Mouse (Mus musculus): ENCODE measurements around the gene Gpr132. TPM values are rescaled to one million over a fixed set of nuclear protein-coding genes. Genes with fewer than 3 reads are reported as not detected.

Gpr132 gene
- total and polyA plus RNA-seq, 3 experiments, result 24.4 to 62.1 (median 44.7) TPM

GRCm38 (mm10) chr12:112903941-112904340 is 35.9 kb upstream of the Gpr132 start (continued):
- TF ChIP-seq BHLHE40 (IDR thresholded peaks at IDR 0.05; ENCODE audit: low read depth, low read length) (no peak), MYC (IDR thresholded peaks at IDR 0.05; ENCODE audit: low read depth, low read length) (no peak)

GRCm38 (mm10) chr12:112900641-112901040 is 32.6 kb upstream of the Gpr132 start:
- no peak for DNase-seq (ENCODE audit: extremely low read depth)
- H3K4me2 ChIP-seq (ENCODE audit: insufficient read depth, low read depth, poor library complexity, severe bottlenecking), result no peak overlapping the region
- dilution Hi-C loops (cut with MboI; ENCODE audit: extremely low pct_ligation_motif_present, extremely low pct_unique_long_range_greater_than_20kb, low sequenced_read_pairs) (no loop called here), in situ Hi-C loops (cut with MboI; ENCODE audit: low pct_ligation_motif_present, low pct_unique_long_range_greater_than_20kb, low sequenced_read_pairs) (no loop called here)
- no peaks in the 10 kb centered on the region for H3K36me3 ChIP-seq (replicated peaks in 1 of 2; ENCODE audit: control insufficient read depth in 1 of 2, insufficient read depth in 1 of 2, low read length in 1 of 2)
- H3K9me3 ChIP-seq (replicated peaks; ENCODE audit: low read length), result no peaks in the 10 kb centered on the region
- TF ChIP-seq ELF1 (IDR thresholded peaks at IDR 0.05; ENCODE audit: low read depth, low read length) (no peak), GABPA (IDR thresholded peaks at IDR 0.05; ENCODE audit: insufficient replicate concordance, low read depth, low read length) (no peak), POLR2A (IDR thresholded peaks at IDR 0.05; ENCODE audit: low read depth, low read length) (no peak), KAT2A (IDR thresholded peaks at IDR 0.05; ENCODE audit: insufficient replicate concordance, low read length) (no peak), ZMIZ1 (IDR thresholded peaks at IDR 0.05; ENCODE audit: low read depth, low read length) (no peak), TBP (conservative IDR thresholded peaks at IDR 0.05; ENCODE audit: low read depth, low read length) (no peak)
- H3K79me2 ChIP-seq (replicated peaks; ENCODE audit: control insufficient read depth, extremely low read depth, insufficient read depth, poor library complexity, severe bottlenecking), result no peaks in the 10 kb centered on the region
- no peak overlapping the region for H3K9ac ChIP-seq (ENCODE audit: insufficient read depth, low read depth)
- H3K4me3 ChIP-seq (replicated peaks in 1 of 3; ENCODE audit: low read depth in 2 of 3, low read length in 2 of 3, poor library complexity in 1 of 3), result no peak overlapping the region
- H3K4me1 ChIP-seq (ENCODE audit: control insufficient read depth in 1 of 2, insufficient read depth in 2 of 2), result peaks cover 2% of the 10 kb centered on the region in 2 experiments; a peak in 3 of 4 replicates
- H3K27ac ChIP-seq (ENCODE audit: insufficient read depth, low read depth), result no peak overlapping the region
- peaks cover 41% of the 10 kb centered on the region for H3K27me3 ChIP-seq (replicated peaks)

DNA sequence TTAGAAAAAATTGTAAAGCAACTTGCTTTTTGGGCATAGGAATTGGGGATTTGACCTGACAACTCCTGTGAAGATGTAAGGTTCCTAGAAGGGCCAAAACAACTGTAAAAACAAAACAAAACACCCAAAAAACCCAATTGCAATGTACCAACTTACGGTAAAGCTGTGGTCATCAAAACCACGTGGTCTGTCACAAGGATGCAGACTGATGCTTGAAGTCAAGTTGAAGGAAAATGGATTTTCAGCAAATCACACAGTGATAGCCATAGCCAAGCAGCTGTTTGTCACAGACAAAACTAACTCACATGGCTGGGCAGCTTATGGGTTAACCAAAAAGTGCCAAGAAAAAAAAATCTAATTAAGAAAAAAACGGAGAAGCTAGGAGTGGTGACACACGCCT is 30.9 kb upstream of the Gpr132 start:
- no peak overlapping the region for H3K9ac ChIP-seq (ENCODE audit: insufficient read depth, low read depth)
- peaks cover 52% of the 10 kb centered on the region for H3K27me3 ChIP-seq (replicated peaks)
- no peaks in the 10 kb centered on the region for H3K36me3 ChIP-seq (replicated peaks in 1 of 2; ENCODE audit: control insufficient read depth in 1 of 2, insufficient read depth in 1 of 2, low read length in 1 of 2)
- in situ Hi-C loops (cut with MboI; ENCODE audit: low pct_ligation_motif_present, low pct_unique_long_range_greater_than_20kb, low sequenced_read_pairs) (no loop called here), dilution Hi-C loops (cut with MboI; ENCODE audit: extremely low pct_ligation_motif_present, extremely low pct_unique_long_range_greater_than_20kb, low sequenced_read_pairs) (no loop called here)
- H3K4me2 ChIP-seq (ENCODE audit: insufficient read depth, low read depth, poor library complexity, severe bottlenecking), result no peak overlapping the region
- no peak for DNase-seq (ENCODE audit: extremely low read depth)
- no peak overlapping the region for H3K4me3 ChIP-seq (replicated peaks in 1 of 3; ENCODE audit: low read depth in 2 of 3, low read length in 2 of 3, poor library complexity in 1 of 3)
- peak; percentile 74 for TF ChIP-seq MAX (IDR thresholded peaks at IDR 0.05; ENCODE audit: low read length)
- no peak for TF ChIP-seq EP300 (IDR thresholded peaks at IDR 0.05; ENCODE audit: low read length)
- no peaks in the 10 kb centered on the region for H3K79me2 ChIP-seq (replicated peaks; ENCODE audit: control insufficient read depth, extremely low read depth, insufficient read depth, poor library complexity, severe bottlenecking)
- no peaks in the 10 kb centered on the region for H3K9me3 ChIP-seq (replicated peaks; ENCODE audit: low read length)
- H3K4me1 ChIP-seq (ENCODE audit: control insufficient read depth in 1 of 2, insufficient read depth in 2 of 2), result peaks cover 10 to 19% of the 10 kb centered on the region in 2 experiments
- H3K27ac ChIP-seq (ENCODE audit: insufficient read depth, low read depth), result no peak overlapping the region

GRCm38 (mm10) chr12:112898351-112898750 is 30.3 kb upstream of the Gpr132 start:
- Histone ChIP-seq H3K9ac (ENCODE audit: insufficient read depth, low read depth) (no peak overlapping the region), H3K4me3 (replicated peaks in 1 of 3; ENCODE audit: low read depth in 2 of 3, low read length in 2 of 3, poor library complexity in 1 of 3) (no peak overlapping the region), H3K36me3 (replicated peaks in 1 of 2; ENCODE audit: control insufficient read depth in 1 of 2, insufficient read depth in 1 of 2, low read length in 1 of 2) (no peaks in the 10 kb centered on the region), H3K27me3 (replicated peaks) (peaks cover 52% of the 10 kb centered on the region), H3K27ac (ENCODE audit: insufficient read depth, low read depth) (no peak overlapping the region), H3K79me2 (replicated peaks; ENCODE audit: control insufficient read depth, extremely low read depth, insufficient read depth, poor library complexity, severe bottlenecking) (no peaks in the 10 kb centered on the region), H3K4me1 (ENCODE audit: control insufficient read depth in 1 of 2, insufficient read depth in 2 of 2) (peaks cover 12 to 19% of the 10 kb centered on the region in 2 experiments), H3K9me3 (replicated peaks; ENCODE audit: low read length) (no peaks in the 10 kb centered on the region), H3K4me2 (ENCODE audit: insufficient read depth, low read depth, poor library complexity, severe bottlenecking) (no peak overlapping the region)
- TF ChIP-seq MAZ (IDR thresholded peaks at IDR 0.05; ENCODE audit: low read depth, low read length) (no peak), JUND (conservative IDR thresholded peaks at IDR 0.05; ENCODE audit: low read depth, low read length) (no peak), CTCF (conservative IDR thresholded peaks at IDR 0.05 in 1 of 2, IDR thresholded peaks at IDR 0.05 in 1 of 2; ENCODE audit: low read depth in 2 of 2, low read length in 2 of 2) (no peak), E2F4 (IDR thresholded peaks at IDR 0.05; ENCODE audit: insufficient replicate concordance, low read depth, low read length) (no peak), ZNF384 (IDR thresholded peaks at IDR 0.05; ENCODE audit: low read depth, low read length) (no peak), RCOR1 (conservative IDR thresholded peaks at IDR 0.05; ENCODE audit: low read depth, low read length) (no peak), MAX (IDR thresholded peaks at IDR 0.05; ENCODE audit: low read length) (no peak)
- DNase-seq (ENCODE audit: extremely low read depth), result no peak
- in situ Hi-C loops (cut with MboI; ENCODE audit: low pct_ligation_motif_present, low pct_unique_long_range_greater_than_20kb, low sequenced_read_pairs), result no loop called here
- dilution Hi-C loops (cut with MboI; ENCODE audit: extremely low pct_ligation_motif_present, extremely low pct_unique_long_range_greater_than_20kb, low sequenced_read_pairs), result no loop called here
